Mouse (Mus musculus): ENCODE data around the gene Sprr1b. TPM values are rescaled to one million over a fixed set of nuclear protein-coding genes. Genes with fewer than 3 reads are reported as not detected.
A peak's percentile ranks its signal among the peaks of the same experiment; 100 is the strongest.

Gene Sprr1b
- polyA plus RNA-seq, 1 experiment = 0.46 TPM

DNA sequence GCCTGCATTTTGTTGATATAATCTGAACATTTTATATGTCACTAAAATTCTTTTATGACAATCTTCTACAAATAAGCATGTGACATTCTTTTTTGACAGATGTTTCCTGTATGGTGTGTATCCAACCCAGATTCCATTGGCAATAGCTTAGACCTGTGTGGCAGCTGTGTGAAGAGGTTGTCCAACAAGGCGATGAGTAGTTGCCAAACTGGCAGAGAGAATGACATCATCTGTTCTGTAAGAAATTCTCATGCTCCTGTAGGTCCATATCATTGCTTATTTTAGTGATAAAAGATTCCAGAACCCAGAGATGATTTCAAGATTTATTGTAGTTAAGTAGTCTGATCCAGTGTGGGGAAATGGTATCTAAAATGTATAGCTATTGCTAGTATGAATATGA is 28.0 kb upstream of the Sprr1b start:
- Histone ChIP-seq H3K4me3 (ENCODE audit: insufficient read depth, poor library complexity, severe bottlenecking) (no peak overlapping the region), H3K79me2 (ENCODE audit: control insufficient read depth, insufficient read depth) (no peaks in the 10 kb centered on the region), H3K79me3 (ENCODE audit: low read depth) (no peaks in the 10 kb centered on the region), H3ac (ENCODE audit: control insufficient read depth, insufficient read length, low read depth) (no peak overlapping the region), H3K27me3 (ENCODE audit: control insufficient read depth, insufficient read depth, insufficient read length) (no peaks in the 10 kb centered on the region), H3K36me3 (ENCODE audit: control insufficient read depth, insufficient read depth) (no peaks in the 10 kb centered on the region)
- TF ChIP-seq MAX (IDR thresholded peaks at IDR 0.05) (no peak), USF1 (IDR thresholded peaks at IDR 0.05; ENCODE audit: low read depth) (no peak), MYOD1 (IDR thresholded peaks at IDR 0.05; ENCODE audit: control insufficient read depth, insufficient read length, low read depth) (peak; percentile 49), CEBPB (IDR thresholded peaks at IDR 0.05; ENCODE audit: low read depth) (peak; percentile 8)

DNA sequence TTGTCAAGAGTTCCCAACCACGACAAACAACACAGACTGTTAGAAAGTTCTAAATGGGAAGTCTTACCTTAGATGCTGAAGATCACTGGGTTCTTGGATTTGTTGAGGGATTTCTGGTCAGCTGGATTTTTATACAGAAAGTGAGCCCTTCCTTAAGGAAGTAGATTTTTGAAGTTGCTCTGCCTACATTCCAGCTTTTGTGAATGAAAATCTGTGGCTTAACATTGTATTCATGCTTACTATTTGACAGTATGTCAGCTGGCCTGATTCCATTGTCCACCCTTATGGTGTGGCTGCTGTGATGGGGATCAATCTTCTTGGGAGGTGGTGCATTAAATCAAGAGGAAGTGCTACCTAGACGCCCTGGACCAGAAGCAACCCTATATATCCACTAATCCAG is 20.0 kb upstream of the Sprr1b start, which contains the start of gene Sprr3:
Gene Sprr3, minus strand, starts transcription at position 101 of the 400 bp plus-strand sequence.
- Histone ChIP-seq H3K79me2 (ENCODE audit: control insufficient read depth, insufficient read depth) (no peaks in the 10 kb centered on the region), H3K36me3 (ENCODE audit: control insufficient read depth, insufficient read depth) (no peaks in the 10 kb centered on the region), H3K4me3 (ENCODE audit: insufficient read depth, poor library complexity, severe bottlenecking) (no peak within 1 kb of the TSS), H3ac (ENCODE audit: control insufficient read depth, insufficient read length, low read depth) (no peak within 1 kb of the TSS), H3K79me3 (ENCODE audit: low read depth) (no peaks in the 10 kb centered on the region), H3K27me3 (ENCODE audit: control insufficient read depth, insufficient read depth, insufficient read length) (no peaks in the 10 kb centered on the region)
- TF ChIP-seq CTCF (IDR thresholded peaks at IDR 0.05; ENCODE audit: control insufficient read depth, insufficient read depth, insufficient read length) (no peak), CEBPB (IDR thresholded peaks at IDR 0.05; ENCODE audit: low read depth) (no peak), FOSL1 (IDR thresholded peaks at IDR 0.05; ENCODE audit: insufficient read depth, low read length, poor library complexity, severe bottlenecking) (no peak), MYOG (IDR thresholded peaks at IDR 0.05; ENCODE audit: control insufficient read depth, extremely low read depth, insufficient read length) (no peak), MAX (IDR thresholded peaks at IDR 0.05) (no peak), MYOD1 (IDR thresholded peaks at IDR 0.05; ENCODE audit: control insufficient read depth, insufficient read length, low read depth) (no peak), USF1 (IDR thresholded peaks at IDR 0.05; ENCODE audit: low read depth) (no peak)

DNA sequence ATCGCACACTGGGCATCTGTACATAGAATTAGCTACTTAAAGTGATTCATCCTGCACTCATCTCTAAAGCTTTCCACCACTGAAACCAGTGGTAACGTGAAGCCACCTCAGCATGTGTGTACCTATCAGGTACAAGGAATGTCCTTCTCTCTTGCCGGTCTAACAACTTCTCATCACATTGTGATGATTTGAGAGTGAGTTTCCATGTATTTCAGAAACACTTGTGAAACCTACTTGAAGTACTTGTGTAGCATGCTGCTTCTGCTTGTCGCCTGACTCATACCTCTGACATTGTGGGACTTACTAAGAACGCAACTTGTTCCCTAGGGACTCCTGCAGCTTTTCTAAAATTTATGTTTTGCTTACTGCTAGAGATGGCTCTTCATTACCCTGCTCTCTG is 16.6 kb upstream of the Sprr1b start:
- TF ChIP-seq MYOG (IDR thresholded peaks at IDR 0.05; ENCODE audit: control insufficient read depth, extremely low read depth, insufficient read length) (no peak), MAX (IDR thresholded peaks at IDR 0.05) (no peak), USF1 (IDR thresholded peaks at IDR 0.05; ENCODE audit: low read depth) (no peak), CTCF (IDR thresholded peaks at IDR 0.05; ENCODE audit: control insufficient read depth, insufficient read depth, insufficient read length) (no peak), MYOD1 (IDR thresholded peaks at IDR 0.05; ENCODE audit: control insufficient read depth, insufficient read length, low read depth) (no peak), FOSL1 (IDR thresholded peaks at IDR 0.05; ENCODE audit: insufficient read depth, low read length, poor library complexity, severe bottlenecking) (no peak), CEBPB (IDR thresholded peaks at IDR 0.05; ENCODE audit: low read depth) (no peak)
- H3K79me2 ChIP-seq (ENCODE audit: control insufficient read depth, insufficient read depth) = no peaks in the 10 kb centered on the region
- H3ac ChIP-seq (ENCODE audit: control insufficient read depth, insufficient read length, low read depth) = no peak overlapping the region
- H3K36me3 ChIP-seq (ENCODE audit: control insufficient read depth, insufficient read depth) = no peaks in the 10 kb centered on the region
- no peaks in the 10 kb centered on the region for H3K79me3 ChIP-seq (ENCODE audit: low read depth)
- H3K4me3 ChIP-seq (ENCODE audit: insufficient read depth, poor library complexity, severe bottlenecking) = no peak overlapping the region
- H3K27me3 ChIP-seq (ENCODE audit: control insufficient read depth, insufficient read depth, insufficient read length) = no peaks in the 10 kb centered on the region

DNA sequence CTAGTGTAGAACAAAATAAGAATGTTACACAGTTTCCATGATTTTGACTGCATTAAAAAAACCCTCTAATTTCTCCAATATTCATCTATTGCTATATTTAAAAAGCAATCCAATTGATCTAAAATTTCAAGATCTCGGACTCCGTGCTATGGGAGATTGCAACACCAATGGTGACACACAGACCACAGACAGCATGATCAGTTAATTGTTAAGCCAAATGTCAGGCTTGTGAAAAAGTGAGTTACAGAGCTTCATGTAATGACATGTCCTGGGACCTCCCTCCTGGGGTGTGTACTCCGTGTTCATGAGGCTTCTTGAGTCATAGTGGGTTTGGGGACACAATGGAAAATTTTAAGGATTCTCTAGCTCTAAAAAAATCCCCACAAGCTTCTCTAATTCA is 1.6 kb upstream of the Sprr1b start:
- Histone ChIP-seq H3K79me3 (ENCODE audit: low read depth) (no peaks in the 10 kb centered on the region), H3K27me3 (ENCODE audit: control insufficient read depth, insufficient read depth, insufficient read length) (no peaks in the 10 kb centered on the region), H3K36me3 (ENCODE audit: control insufficient read depth, insufficient read depth) (no peaks in the 10 kb centered on the region), H3K4me3 (ENCODE audit: insufficient read depth, poor library complexity, severe bottlenecking) (no peak overlapping the region), H3ac (ENCODE audit: control insufficient read depth, insufficient read length, low read depth) (no peak overlapping the region), H3K79me2 (ENCODE audit: control insufficient read depth, insufficient read depth) (no peaks in the 10 kb centered on the region)
- no peak for TF ChIP-seq CTCF (IDR thresholded peaks at IDR 0.05; ENCODE audit: control insufficient read depth, insufficient read depth, insufficient read length)
- TF ChIP-seq CEBPB (IDR thresholded peaks at IDR 0.05; ENCODE audit: low read depth) = peak; percentile 87
- no peak for TF ChIP-seq FOSL1 (IDR thresholded peaks at IDR 0.05; ENCODE audit: insufficient read depth, low read length, poor library complexity, severe bottlenecking)
- no peak for TF ChIP-seq USF1 (IDR thresholded peaks at IDR 0.05; ENCODE audit: low read depth)
- TF ChIP-seq MYOG (IDR thresholded peaks at IDR 0.05; ENCODE audit: control insufficient read depth, extremely low read depth, insufficient read length) = no peak

DNA sequence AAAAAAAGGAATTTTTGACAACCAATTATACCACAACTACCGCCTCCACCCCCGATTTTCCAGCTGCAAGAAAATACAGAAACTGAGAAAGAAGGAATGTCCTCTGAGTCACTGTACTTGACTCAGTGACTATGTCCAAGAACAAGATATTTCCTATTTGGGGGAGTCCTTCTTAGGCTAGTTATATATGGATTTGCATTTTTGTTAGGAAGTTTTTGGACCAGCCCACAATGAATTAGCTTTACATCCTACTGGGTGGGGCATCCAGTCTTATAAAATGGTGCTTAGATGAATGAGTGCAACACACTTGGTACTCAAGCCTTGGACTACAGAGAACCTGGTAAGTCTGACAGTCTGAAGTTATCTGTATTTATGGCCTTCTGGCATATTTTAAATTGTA is 6.3 kb downstream of the Sprr1b start, which contains the start of gene Sprr2k:
Gene Sprr2k, plus strand, starts transcription at position 301 of the 400 bp plus-strand sequence.
- Histone ChIP-seq H3K79me2 (ENCODE audit: control insufficient read depth, insufficient read depth) (no peaks in the 10 kb centered on the region), H3K36me3 (ENCODE audit: control insufficient read depth, insufficient read depth) (no peaks in the 10 kb centered on the region), H3K4me3 (ENCODE audit: insufficient read depth, poor library complexity, severe bottlenecking) (no peak within 1 kb of the TSS), H3ac (ENCODE audit: control insufficient read depth, insufficient read length, low read depth) (no peak within 1 kb of the TSS), H3K27me3 (ENCODE audit: control insufficient read depth, insufficient read depth, insufficient read length) (no peaks in the 10 kb centered on the region), H3K79me3 (ENCODE audit: low read depth) (no peaks in the 10 kb centered on the region)
- TF ChIP-seq CTCF (IDR thresholded peaks at IDR 0.05; ENCODE audit: control insufficient read depth, insufficient read depth, insufficient read length) (no peak), MAX (IDR thresholded peaks at IDR 0.05) (no peak), MYOD1 (IDR thresholded peaks at IDR 0.05; ENCODE audit: control insufficient read depth, insufficient read length, low read depth) (no peak), CEBPB (IDR thresholded peaks at IDR 0.05; ENCODE audit: low read depth) (no peak), MYOG (IDR thresholded peaks at IDR 0.05; ENCODE audit: control insufficient read depth, extremely low read depth, insufficient read length) (no peak), USF1 (IDR thresholded peaks at IDR 0.05; ENCODE audit: low read depth) (no peak), FOSL1 (IDR thresholded peaks at IDR 0.05; ENCODE audit: insufficient read depth, low read length, poor library complexity, severe bottlenecking) (no peak)

DNA sequence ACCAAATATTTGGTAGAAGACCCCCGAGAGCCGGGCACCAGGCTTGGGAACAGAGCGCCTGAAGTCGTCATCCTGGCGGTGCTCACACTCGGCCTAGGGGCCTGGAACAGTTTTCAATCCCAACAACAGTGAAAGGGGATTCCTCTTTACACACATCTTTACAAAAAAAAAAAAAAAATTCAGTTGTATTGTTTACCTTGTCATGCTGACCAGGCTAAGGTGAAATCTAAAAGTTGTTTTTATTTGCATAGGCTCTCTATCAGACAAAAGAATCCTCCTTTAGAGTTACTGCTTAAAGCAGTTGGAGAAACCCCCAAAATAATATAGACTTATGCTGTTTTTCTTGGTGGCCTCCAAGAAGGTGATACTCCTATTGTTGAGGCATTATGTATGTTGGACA is 9.3 kb downstream of the Sprr1b start, which contains the start of gene Gm9774:
Gene Gm9774, minus strand, starts transcription at position 101 of the 400 bp plus-strand sequence.
- Histone ChIP-seq H3K4me3 (ENCODE audit: insufficient read depth, poor library complexity, severe bottlenecking) (no peak within 1 kb of the TSS), H3K79me3 (ENCODE audit: low read depth) (no peaks in the 10 kb centered on the region), H3K79me2 (ENCODE audit: control insufficient read depth, insufficient read depth) (no peaks in the 10 kb centered on the region), H3K27me3 (ENCODE audit: control insufficient read depth, insufficient read depth, insufficient read length) (no peaks in the 10 kb centered on the region), H3ac (ENCODE audit: control insufficient read depth, insufficient read length, low read depth) (no peak within 1 kb of the TSS), H3K36me3 (ENCODE audit: control insufficient read depth, insufficient read depth) (no peaks in the 10 kb centered on the region)
- TF ChIP-seq FOSL1 (IDR thresholded peaks at IDR 0.05; ENCODE audit: insufficient read depth, low read length, poor library complexity, severe bottlenecking) (no peak), MAX (IDR thresholded peaks at IDR 0.05) (no peak), MYOG (IDR thresholded peaks at IDR 0.05; ENCODE audit: control insufficient read depth, extremely low read depth, insufficient read length) (no peak)
